Comparison of ENCODE assay signal across 17 mouse cellular contexts in genomic region chr1:39177211-39177610, GRCm38 (mm10). TPM values are rescaled to one million over a fixed set of nuclear protein-coding genes. Genes with fewer than 3 reads are reported as not detected.
DNase-seq lines count a peak whose midpoint lies in the region; ATAC-seq and TF ChIP-seq lines count a peak whose summit lies in the region.
"Had no signal": no experiment of that assay in that cellular context is flagged by ENCODE, and none has a peak within 500 bp of the region (broad histone marks: within the 10 kb centered on the region; RNA-seq: fewer than 3 reads in every experiment).

No protein-coding gene starts in this region.

- H3K36me3 ChIP-seq in midbrain, embryonic 11.5 days (ENCODE audit: control insufficient read depth, insufficient read depth, low read length): no peaks in the 10 kb centered on the region
- no peaks in the 10 kb centered on the region for H3K36me3 ChIP-seq in midbrain, embryonic 10.5 days
- H3K36me3 ChIP-seq: embryonic facial prominence, embryonic 13.5 days; heart, embryonic 12.5 days; midbrain, embryonic 15.5 days; neural tube, embryonic 13.5 days had no signal

- WGBS in midbrain, embryonic 11.5 days: 87% methylated on average over 14 of the region's 14 CpGs
- WGBS in midbrain, embryonic 10.5 days: 88% methylated on average over 14 of the region's 14 CpGs

- peak; percentile 26; the same call in 1 of the 2 replicates for TF ChIP-seq CTCF in layer of hippocampus, adult 2 months (conservative IDR thresholded peaks at IDR 0.05)

- no peaks in the 10 kb centered on the region for H3K9me3 ChIP-seq in midbrain, embryonic 11.5 days (ENCODE audit: control insufficient read depth, low read length)
- H3K9me3 ChIP-seq in midbrain, embryonic 10.5 days (replicated peaks): peaks cover 7% of the 10 kb centered on the region; the same call in 1 of the 2 replicates
- H3K9me3 ChIP-seq: embryonic facial prominence, embryonic 13.5 days; midbrain, embryonic 15.5 days; neural tube, embryonic 13.5 days had no signal

- ATAC-seq in midbrain, embryonic 11.5 days (ENCODE audit: low FRiP score): no peak
- no peak for ATAC-seq in inflammation-experienced regulatory T-cells, adult 6 months
- ATAC-seq: midbrain, embryonic 15.5 days had no signal

- no peak overlapping the region for H3K4me3 ChIP-seq in midbrain, embryonic 11.5 days (ENCODE audit: low read depth, low read length)
- no peak overlapping the region for H3K4me3 ChIP-seq in midbrain, embryonic 10.5 days
- no peak overlapping the region for H3K4me3 ChIP-seq in layer of hippocampus, adult 2 months
- H3K4me3 ChIP-seq: embryonic facial prominence, embryonic 13.5 days; heart, embryonic 12.5 days; midbrain, embryonic 15.5 days; neural tube, embryonic 13.5 days had no signal

- no peak overlapping the region for H3K27ac ChIP-seq in midbrain, embryonic 11.5 days (ENCODE audit: low read depth, low read length)
- no peak overlapping the region for H3K27ac ChIP-seq in midbrain, embryonic 10.5 days (replicated peaks)
- H3K27ac ChIP-seq in layer of hippocampus, adult 2 months: peak overlapping the region; percentile 59
- H3K27ac ChIP-seq: embryonic facial prominence, embryonic 13.5 days; midbrain, embryonic 15.5 days; neural tube, embryonic 13.5 days had no signal

- no peaks in the 10 kb centered on the region for H3K4me1 ChIP-seq in midbrain, embryonic 11.5 days (ENCODE audit: control insufficient read depth, insufficient read depth, low read length)
- H3K4me1 ChIP-seq in midbrain, embryonic 10.5 days: no peaks in the 10 kb centered on the region
- H3K4me1 ChIP-seq: embryonic facial prominence, embryonic 13.5 days; heart, embryonic 12.5 days; midbrain, embryonic 15.5 days; neural tube, embryonic 13.5 days had no signal

- intact Hi-C loops in left cerebral cortex, postnatal 10 days (cut with DNase I): loop anchor here (5.0 kb wide), 1 partner anchor 70 kb away; no protein-coding TSS in a partner anchor

- H3K27me3 ChIP-seq in midbrain, embryonic 11.5 days (ENCODE audit: control insufficient read depth, insufficient read depth, low read length): no peaks in the 10 kb centered on the region
- no peaks in the 10 kb centered on the region for H3K27me3 ChIP-seq in midbrain, embryonic 10.5 days (ENCODE audit: low read depth, poor library complexity, severe bottlenecking)
- H3K27me3 ChIP-seq: embryonic facial prominence, embryonic 13.5 days; heart, embryonic 12.5 days; midbrain, embryonic 15.5 days; neural tube, embryonic 13.5 days had no signal

- H3K9ac ChIP-seq in midbrain, embryonic 11.5 days (ENCODE audit: low read length): no peak overlapping the region
- H3K9ac ChIP-seq: embryonic facial prominence, embryonic 13.5 days; heart, embryonic 12.5 days; midbrain, embryonic 15.5 days; neural tube, embryonic 13.5 days had no signal

- H3K4me2 ChIP-seq in midbrain, embryonic 11.5 days: no peak overlapping the region
- H3K4me2 ChIP-seq: embryonic facial prominence, embryonic 13.5 days; heart, embryonic 12.5 days; liver, embryonic 11.5 days; midbrain, embryonic 15.5 days; neural tube, embryonic 13.5 days had no signal

- peak; percentile 51 for DNase-seq in midbrain, embryonic 11.5 days (ENCODE audit: low spot score, missing footprints)
- no peak for DNase-seq in midbrain, embryonic 10.5 days (ENCODE audit: low spot score)
- DNase-seq in layer of hippocampus, adult 2 months (ENCODE audit: low spot score in 2 of 2): peak; percentile 54 to 64
- peak; percentile 55 to 81 for DNase-seq in left cerebral cortex, postnatal 10 days (ENCODE audit: extremely low spot score in 1 of 2, low spot score in 2 of 2)
- peak; percentile 89 for DNase-seq in telencephalon, adult 2 months (ENCODE audit: low read depth, low spot score)
- no peak for DNase-seq in lung, postnatal 25 days (ENCODE audit: low spot score)
- no peak for DNase-seq in adipocyte (ENCODE audit: low spot score)
- DNase-seq: adrenal gland, postnatal 36 days; cerebellum, adult 8-10 months; gastrocnemius, postnatal 10 days; lung, postnatal 10 days had no signal

RNA-seq across cellular contexts. Expression of gene Npas2, which starts 16.3 kb away (rescaled TPM):
- polyA plus RNA-seq in midbrain, embryonic 11.5 days (2014; fragmentation: Nextera tagmentation; extraction: Ambion mirVana): 0.05 and 0.10 TPM in 2 replicates
- 0.05 TPM in 2 replicates for polyA plus RNA-seq in midbrain, embryonic 10.5 days (2016; fragmentation: Nextera tagmentation; extraction: Ambion mirVana)
- 10 to 100 TPM; 35.7 to 36.3 TPM for total RNA-seq in layer of hippocampus, adult 2 months (2021)
- 10 to 100 TPM; 39.9 to 41.8 TPM for total RNA-seq in left cerebral cortex, postnatal 10 days (2021)
- polyA plus RNA-seq in inflammation-experienced regulatory T-cells, adult 6 months (2017; shearing (Covaris generic)): 1 to 10 TPM in 1 of 3 experiments, under 1 TPM in 2; 0.20 to 1.1 (median 0.39) TPM

Comparison
In these comparisons a context has a peak if more than half of its experiments do, and no peak if none do; other contexts are left out.
1. DNase-seq: peak in midbrain, embryonic 11.5 days (single experiment), layer of hippocampus, adult 2 months (2 of 2), left cerebral cortex, postnatal 10 days (2 of 2) and telencephalon, adult 2 months (single experiment); none in midbrain, embryonic 10.5 days (single experiment), lung, postnatal 25 days (single experiment) and adipocyte (single experiment).